Mouse (Mus musculus) adrenal gland (tissue): Measurements from ENCODE around the gene Ubl3.

ENCODE experiments used
- intact Hi-C: fragments of 180-260 bp; cut with DNase I; formaldehyde crosslinking; loops from one replicate; pipeline ENCODE4 v1.15.1; 2025

The Ubl3 gene

DNA sequence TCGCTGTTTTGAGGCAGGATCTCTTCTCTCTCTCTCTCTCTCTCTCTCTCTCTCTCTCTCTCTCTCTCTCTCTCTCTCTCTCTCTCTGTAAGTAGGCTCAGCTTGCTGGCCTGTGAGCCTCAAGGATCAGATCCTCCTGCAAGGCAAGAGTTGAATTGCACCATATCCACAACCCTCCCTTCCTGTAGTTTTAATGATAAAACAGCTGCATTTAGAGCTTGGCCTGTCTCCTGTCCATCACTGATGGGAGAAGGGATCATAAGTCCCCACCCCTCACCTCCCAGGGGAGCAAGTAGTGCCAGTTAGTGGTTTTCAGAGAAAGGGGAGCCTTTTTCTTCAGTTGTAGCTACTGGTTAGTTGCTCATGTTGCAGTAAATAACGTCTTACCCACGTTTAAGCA, 11.5 kb upstream of the Ubl3 start:
- intact Hi-C loops, result no loop called here

DNA sequence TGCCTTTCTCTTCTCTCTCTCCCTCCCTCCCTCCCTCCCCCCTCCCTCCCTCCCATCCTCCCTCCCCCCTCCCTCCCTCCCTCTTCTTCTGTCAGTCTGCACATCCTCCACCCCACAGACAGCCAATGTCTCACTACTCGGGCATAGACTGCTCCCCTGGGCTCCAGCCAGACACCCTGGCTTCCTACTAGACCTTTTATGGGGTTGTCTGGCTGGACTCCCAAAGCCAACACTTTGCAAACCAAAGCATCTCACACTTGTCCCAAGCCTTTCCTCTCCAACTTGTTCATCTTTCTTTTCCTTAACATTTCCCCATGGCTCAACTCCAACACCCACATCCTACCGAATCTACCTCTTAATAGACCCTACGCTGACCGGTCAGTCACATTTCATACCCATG, 10.7 kb upstream of the Ubl3 start:
- intact Hi-C loops, result no loop called here

DNA sequence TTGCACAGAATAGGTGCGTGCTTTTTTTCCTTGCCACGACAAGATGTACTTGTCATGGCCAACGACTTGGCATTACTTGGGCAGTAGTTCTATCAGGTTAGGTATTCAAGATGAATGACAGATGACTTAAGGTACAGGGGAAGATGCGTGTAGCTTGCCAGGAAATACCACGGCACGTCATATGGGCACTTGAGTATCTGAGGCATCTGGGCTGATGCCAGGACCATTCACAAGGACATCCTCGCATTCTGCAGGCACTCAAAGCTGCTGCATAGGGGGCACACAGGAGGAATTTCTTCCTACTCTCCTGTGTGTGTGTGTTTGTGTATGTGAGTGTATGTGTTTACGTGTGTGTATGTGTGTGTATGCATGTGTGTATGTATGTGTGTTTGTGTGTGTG, 9.6 kb upstream of the Ubl3 start:
- intact Hi-C loops, result no loop called here

DNA sequence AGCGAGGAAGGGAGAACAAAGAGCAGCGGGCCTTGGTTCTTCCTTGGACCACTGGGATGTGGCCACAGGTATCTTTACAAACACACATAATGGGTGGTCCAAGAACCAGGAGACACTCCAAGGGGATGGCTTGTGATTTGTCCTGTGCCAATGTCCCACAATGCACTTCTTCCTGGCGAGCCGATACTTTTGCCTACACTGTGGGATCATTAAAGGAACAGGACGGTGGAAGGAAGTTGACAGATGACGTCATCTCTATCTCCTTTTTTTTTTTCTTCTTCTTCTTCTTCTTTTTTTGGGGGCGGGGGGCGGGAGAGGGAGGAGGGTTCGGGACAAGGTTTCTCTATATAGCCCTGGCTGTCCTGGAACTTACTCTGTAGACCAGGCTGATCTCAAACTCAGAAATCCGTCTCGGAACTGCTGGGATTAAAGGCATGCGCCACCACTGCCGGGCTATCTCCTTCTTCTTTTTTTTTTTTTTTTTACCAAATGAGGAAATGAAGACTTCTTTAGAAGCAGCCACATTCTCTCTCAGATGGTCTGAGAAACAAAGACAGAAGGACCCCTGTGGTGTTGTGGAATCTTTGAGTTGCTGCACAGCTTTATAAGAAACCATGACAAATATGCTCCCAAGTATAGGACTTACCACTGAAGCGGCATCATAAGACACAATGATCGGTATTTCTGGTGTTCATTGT, 6.8 kb upstream of the Ubl3 start:
- intact Hi-C loops, result loop anchor here (10.0 kb wide), 1 partner anchor 145 kb away; no protein-coding TSS in a partner anchor

DNA sequence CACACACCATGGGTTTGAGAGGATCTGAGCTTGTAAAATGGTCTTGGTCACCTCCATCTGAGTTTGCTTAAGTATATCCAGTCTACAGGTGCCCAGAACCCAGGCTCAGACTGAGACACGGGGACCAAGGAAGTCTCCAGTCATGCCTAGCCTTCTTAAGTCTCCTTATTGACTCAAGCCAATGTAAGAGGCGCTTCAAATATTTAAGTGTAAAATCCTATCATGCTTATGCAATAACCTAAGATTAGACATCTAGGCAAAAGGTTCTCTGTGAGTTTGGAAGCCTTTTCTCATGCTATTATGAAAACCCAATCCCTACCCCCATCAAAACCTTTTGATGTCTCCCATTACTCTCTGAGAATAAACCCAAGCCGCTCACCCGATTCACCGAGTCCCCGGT, 5.9 kb upstream of the Ubl3 start:
- intact Hi-C loops, result loop anchor here (10.0 kb wide), 1 partner anchor 146 kb away; no protein-coding TSS in a partner anchor

DNA sequence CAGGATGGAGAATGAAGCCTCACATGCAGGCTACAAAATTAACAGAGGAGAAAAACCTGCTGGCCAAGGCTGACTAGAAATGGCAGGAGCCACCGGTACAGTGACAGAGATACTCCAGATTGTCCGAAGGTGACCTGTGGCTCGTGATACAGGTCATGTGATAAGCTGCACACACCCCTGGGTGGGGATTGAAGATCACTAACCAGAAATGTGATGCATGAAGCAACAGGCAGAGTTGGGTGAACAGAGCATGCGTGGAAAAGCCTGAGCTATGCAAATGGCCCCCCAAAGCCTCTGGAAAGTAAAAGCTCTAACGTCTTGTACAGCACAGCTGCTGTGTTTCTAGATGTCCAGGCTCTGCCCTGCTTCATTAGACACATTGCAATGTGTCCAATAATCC, 3.9 kb upstream of the Ubl3 start:
- intact Hi-C loops, result loop anchor here (10.0 kb wide), 1 partner anchor 148 kb away; no protein-coding TSS in a partner anchor

DNA sequence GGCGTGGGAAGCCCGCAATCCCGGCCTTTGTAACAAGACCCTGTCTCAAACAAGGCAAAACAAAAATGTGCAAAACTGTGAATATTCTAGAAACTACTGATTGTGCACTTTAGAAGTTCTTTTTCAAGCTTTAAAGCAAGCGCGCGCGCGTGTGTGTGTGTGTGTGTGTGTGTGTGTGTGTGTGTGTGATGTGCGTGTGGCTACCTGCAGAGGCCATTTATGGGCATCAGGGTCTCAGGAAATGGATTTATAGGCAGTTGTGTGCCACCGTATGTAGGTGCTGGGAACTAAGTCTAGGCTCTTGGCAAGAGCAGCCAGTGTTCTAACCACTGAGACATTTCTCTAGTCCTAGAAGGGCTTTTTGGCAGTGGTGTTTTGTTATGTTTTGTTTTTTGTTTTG, 2.6 kb upstream of the Ubl3 start:
- intact Hi-C loops, result loop anchor here (10.0 kb wide), 1 partner anchor 150 kb away; no protein-coding TSS in a partner anchor

DNA sequence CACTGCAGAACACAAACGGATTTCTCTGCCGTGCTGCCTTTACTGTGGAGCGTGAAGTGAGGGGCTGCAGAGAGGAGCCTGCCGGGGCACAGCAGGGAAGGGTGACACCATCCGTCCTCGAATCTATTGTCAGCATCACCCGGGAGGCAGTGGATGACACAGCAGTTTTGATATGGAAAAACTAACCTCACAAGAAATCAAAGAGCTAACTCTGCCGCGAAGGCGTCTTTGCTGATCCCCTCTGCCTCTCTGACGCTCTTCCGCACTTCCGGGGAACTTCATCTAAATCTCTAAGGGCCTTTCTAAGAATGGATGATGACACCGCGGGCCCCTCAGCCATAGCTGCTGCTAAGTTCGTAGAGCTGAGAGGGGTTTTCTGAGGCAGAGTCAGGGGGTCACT, 2.1 kb upstream of the Ubl3 start:
- intact Hi-C loops, result loop anchor here (10.0 kb wide), 1 partner anchor 150 kb away; no protein-coding TSS in a partner anchor

DNA sequence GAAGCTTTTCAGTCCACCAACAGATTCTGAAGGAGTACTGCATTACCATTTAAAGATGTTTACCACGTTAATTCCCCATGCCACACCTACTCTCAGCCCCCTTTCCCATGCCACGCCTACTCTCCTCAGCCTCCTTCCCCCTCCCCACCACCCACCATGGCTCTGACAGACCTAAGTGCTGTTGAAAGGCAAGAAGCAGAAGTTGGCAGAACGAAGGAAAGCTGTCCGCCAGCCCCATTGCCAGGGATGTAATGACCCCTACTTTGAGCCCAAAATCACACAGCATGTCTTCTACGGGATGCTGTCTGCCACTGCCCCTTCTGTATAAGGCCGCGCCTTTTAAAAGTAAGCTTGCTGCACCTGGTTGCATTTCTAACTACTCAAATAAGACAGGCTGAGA, 1.7 kb upstream of the Ubl3 start:
- intact Hi-C loops, result loop anchor here (10.0 kb wide), 1 partner anchor 151 kb away; no protein-coding TSS in a partner anchor

DNA sequence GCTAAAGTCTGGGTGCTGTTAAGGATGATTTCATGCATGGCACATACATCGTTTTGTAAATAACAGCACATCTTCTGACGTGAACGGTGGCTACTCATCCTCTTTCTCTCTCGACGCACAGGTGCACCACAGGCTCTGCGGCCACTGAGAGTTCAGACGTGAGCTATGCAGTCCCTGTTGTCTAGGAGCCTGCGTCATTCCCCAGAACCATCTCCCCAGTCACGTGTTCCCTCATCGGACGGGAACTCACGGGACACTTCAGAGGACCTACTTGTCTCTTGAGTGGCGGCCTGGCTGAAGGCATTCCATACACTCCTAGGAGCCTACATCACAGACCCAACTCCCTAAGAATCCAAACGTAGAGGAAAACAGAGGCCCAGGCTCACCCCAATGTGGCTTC, 1.1 kb upstream of the Ubl3 start:
- intact Hi-C loops, result loop anchor here (10.0 kb wide), 1 partner anchor 151 kb away; no protein-coding TSS in a partner anchor

DNA sequence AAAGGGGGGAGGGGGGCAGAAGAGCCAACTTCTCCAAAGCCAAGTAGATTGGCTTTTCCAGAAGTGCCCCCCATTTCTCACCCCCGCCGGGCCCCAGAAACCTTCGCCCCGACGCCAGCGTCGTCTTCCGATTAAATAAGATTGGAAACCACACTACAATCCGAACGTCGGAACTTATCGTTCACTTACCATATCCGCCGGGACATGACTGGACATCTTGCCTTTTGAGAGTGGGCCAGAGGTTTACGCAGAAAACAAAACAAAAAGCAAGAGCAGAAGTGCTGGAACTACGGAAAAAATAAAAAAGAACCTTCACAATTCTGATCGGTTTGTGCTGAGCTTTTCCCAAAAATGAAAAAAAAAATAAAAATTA, 839 bp downstream of the Ubl3 start:
- intact Hi-C loops, result loop anchor here (10.0 kb wide), 1 partner anchor 153 kb away; no protein-coding TSS in a partner anchor

DNA sequence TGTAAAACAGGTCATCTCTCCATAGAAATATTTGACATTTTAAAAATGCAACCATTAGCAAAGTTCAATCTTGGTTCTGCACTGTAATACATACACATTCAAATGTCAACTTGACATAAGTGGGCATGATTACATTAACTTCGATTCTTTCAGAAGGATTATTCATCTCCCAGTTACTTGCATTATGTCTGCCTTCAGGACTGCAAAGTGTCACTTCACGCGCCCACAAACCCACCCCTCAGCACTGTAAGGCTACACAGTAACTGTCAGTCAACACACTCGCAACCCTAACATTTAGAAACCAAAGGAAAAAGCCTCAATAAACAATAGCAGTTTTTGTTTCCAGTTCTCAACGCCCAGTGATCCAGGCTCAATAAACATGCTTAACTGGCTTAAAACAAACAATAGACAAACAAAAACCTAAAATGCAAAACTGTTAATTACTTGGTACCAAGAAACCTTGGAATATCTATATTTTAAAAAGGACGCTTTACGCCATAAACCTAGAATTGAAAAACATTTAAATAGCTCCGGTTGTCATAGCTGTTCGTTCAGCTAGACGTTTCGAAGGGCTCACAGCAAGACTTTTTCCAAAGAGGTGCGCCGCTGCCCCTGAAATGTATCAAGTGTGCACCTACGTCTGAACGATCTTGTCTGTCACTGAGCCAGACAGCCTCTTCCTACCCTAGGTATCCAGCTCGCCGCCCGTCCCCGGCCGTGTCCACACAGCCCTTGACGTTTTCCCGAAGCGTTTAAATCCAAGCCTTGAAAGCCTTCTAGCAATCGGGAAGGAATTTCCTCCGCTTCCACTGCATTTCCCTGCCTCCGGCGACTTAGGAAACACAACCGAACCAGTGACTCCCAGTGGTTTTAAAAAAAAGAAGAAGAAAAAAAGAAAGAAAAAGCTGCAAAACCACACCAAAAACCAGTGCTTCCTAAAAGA, 1.5 kb downstream of the Ubl3 start:
- intact Hi-C loops, result loop anchor here (10.0 kb wide), 1 partner anchor 154 kb away; no protein-coding TSS in a partner anchor

DNA sequence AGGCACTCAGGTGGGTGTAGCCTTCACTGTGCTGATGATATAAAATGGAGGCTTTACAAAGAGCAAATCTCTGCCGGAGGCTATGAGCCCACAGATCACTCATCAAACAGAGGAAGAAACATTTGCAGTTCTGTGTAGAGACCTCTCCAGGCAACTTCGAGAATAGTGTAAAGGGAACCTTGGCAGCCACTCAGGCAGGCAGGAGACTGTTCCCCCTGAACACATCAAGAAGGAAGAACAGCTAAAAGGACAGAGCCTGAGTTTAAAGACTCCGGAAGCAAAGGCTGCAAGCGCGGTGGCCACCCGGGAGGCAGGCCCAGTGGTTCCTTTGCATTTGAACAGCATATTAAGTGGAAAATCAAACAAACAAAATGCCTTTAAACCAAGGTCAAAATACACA, 2.2 kb downstream of the Ubl3 start:
- intact Hi-C loops, result loop anchor here (10.0 kb wide), 1 partner anchor 154 kb away; no protein-coding TSS in a partner anchor

DNA sequence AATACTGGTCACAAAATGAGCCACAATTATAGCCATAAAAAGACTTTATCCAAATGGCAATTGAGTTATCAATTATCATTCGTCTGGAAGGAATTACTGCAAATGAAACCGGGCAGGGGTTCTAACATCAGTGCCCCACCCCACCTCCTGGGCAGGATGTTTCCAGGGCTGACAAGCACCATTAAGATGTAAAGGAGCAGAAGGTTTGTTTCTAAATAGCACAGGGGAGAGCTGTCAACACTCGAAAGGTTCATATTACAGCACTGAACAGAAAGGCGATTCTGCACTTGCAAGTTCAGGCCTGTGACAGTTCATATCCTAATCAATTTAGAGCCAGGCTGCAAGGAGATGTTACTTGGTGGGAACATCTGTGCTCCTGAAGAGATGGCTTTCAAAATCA, 3.3 kb downstream of the Ubl3 start:
- intact Hi-C loops, result loop anchor here (2.0 kb wide), 1 partner anchor 243 kb away; no protein-coding TSS in a partner anchor

DNA sequence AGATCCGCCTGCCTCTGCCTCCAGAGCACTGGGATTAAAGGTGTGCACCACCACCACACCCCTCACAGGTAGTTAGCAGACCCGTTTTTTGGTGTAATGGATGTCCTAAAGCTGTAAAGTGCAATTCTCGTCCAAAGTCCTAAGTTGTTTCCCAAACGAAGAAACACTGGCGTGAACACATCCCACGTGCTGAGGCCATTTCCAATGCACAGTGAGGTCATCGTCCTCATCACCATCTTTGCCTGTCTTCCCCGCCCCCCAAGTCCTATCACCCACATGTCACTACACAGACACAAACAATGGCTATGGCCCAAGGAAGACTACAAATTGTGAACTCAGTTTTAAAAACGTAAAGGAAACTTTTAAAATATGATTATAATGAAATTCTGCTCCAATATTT, 4.0 kb downstream of the Ubl3 start:
- intact Hi-C loops, result loop anchor here (2.0 kb wide), 1 partner anchor 244 kb away; no protein-coding TSS in a partner anchor

DNA sequence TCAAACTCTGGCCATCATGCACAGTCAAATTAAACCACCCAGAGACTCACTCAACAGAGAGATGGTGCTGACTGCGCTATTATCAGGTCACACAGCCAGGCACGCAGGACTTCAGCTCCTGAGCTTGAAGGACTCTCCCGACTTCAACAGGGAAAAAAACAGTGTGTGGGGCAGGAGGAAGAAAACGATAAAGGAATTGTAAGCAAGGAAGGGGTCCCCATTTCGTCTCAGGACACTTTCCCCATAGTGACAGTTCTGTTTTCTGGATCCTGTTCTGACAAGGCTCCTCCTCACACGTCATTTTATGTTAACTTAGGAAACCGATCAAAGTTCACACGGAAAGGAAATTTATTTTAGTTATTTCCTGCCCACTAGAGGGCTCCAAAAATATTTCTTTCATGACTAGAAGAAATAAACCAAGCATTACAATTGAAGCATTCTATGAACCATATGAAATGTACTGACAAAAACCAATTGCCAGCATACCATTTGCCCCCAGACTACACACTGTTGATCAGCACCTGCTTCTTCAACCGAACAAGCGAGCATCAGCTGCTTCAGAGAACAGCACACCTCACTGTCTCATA, 4.6 kb downstream of the Ubl3 start:
- intact Hi-C loops, result loop anchor here (2.0 kb wide), 1 partner anchor 245 kb away; no protein-coding TSS in a partner anchor

DNA sequence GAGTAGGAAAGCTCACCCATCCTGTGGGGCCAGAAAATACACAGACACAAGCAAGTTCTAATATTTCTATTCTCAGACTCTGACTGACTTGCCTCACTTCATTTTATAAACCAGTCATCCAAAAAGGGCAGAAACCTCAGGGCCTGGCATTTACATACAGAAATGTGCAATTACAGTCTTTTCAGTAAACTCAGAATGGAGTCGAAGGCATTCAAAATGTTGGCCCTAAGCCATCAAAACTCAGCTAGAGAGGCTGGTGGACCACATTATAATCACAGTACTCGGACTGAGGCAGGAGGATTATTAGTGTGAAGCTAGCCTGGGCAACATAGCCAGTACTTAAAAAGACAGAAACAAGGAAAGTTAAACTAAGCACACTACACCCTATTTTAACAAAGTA, 5.6 kb downstream of the Ubl3 start:
- intact Hi-C loops, result no loop called here

DNA sequence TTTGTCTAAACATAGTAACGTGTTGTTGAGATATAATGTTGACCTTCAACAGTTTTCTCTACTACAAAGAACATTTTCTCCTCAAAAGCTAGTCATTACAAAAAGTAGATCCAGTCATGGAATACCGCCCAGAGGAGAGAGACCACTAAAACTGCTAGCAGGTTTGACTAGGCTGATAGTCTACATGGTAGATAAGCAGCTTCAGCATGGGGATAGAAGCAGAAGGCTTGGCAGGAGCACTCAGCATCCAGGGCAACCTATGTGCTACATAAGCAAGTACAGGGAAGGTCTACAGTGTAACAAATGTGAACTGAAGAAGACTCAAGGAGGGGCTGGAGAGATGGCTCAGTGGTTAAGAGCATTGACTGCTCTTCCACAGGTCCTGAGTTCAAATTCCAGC, 7.9 kb downstream of the Ubl3 start:
- intact Hi-C loops, result no loop called here

DNA sequence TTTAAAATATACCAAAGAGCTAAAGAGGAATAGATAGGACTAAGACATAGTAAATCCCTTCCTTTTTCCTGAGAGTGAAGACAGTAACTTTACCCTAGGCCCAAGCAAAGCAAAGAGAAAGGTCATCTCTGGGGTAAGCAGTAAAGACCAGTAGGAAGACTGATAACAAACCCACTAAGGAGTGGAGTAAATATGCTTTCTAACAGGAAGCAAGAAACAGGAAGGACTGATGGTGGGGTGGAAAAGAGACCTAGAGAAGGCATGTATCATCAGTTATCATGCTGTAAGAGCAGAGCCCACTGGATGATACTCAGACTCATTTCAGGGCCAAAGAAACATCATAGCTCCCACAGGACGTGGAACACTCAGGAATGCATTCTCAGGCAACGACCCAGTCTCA, 10.4 kb downstream of the Ubl3 start:
- intact Hi-C loops, result no loop called here

DNA sequence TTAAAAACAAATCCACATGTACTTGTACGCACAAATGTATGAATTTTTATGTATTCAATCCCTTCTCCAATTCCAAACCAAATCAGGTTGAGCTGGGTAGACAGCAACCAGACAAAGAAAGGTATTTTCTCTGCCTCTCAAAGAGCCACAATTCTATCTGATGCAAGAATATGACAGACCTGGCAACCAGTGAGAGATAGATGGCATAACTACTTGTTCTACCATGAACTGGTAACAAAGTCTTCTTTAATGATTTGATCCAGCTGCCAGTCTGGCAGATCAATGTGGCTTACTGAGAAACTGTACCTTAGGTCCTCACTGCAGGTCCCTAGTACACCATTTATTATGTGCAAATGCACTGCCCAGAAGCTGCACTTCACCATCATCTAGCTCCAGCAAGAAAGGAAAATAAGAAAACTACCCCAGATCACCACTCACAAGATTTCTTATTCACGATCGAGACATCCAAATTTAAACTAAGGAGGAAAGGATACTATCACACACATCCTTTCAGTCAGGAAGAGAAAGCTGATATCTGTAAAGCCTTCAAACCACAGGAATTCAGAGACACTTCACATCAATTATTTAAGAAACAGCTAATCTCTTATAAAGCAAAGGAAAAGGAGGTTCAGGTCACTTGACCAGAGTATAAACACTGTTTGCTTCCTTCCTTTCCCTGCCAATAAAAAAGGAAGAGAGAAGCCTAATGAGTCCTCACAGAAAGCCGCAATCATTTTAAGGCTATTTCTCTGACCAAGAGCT, 16.7 kb downstream of the Ubl3 start:
- intact Hi-C loops, result loop anchor here (10.0 kb wide), 1 partner anchor 211 kb away; no protein-coding TSS in a partner anchor
